Mouse (Mus musculus) adrenal gland, postnatal 14 days (tissue): ENCODE results near the gene Taf1. TPM values are rescaled to one million over a fixed set of nuclear protein-coding genes. Genes with fewer than 3 reads are reported as not detected.

Source experiments
- total RNA-seq: library from RNA; stranded (reverse); gene quantifications from 2 replicates; pipeline ENCODE4 v1.2.3, GENCODE M21; 2021

Gene Taf1
- total RNA-seq, 1 experiment from 2014 or later = 35.2 TPM

Other genes starting within 250 kb of the Taf1 start
- 10.6 and 15.0 TPM in 2 replicates for gene Nlgn3, start 233.6 kb upstream of the Taf1 start, total RNA-seq
- gene Gjb1, start 156.4 kb upstream of the Taf1 start, total RNA-seq = 2.7 and 72.8 TPM in 2 replicates
- 63.6 and 69.8 TPM in 2 replicates for gene Zmym3, start 111.9 kb upstream of the Taf1 start, total RNA-seq
- gene Nono, start 103.4 kb upstream of the Taf1 start, total RNA-seq = 218 and 232 TPM in 2 replicates
- gene Itgb1bp2, start 83.6 kb upstream of the Taf1 start, total RNA-seq = 0.41 and 1.0 TPM in 2 replicates
- gene Ogt, start 107.3 kb downstream of the Taf1 start, total RNA-seq = 154 and 179 TPM in 2 replicates
- 0.19 and 0.90 TPM in 2 replicates for gene Cxcr3, start 201.5 kb downstream of the Taf1 start, total RNA-seq